Mouse (Mus musculus): ENCODE results near the gene Tomm34. TPM values are rescaled to one million over a fixed set of nuclear protein-coding genes. Genes with fewer than 3 reads are reported as not detected.

Tomm34 gene
- polyA plus RNA-seq, 1 experiment from 2014 or later, result 25.0 TPM

GRCm38 (mm10) chr2:164053767-164054166, 17.2 kb downstream of the Tomm34 start:
- no peak for ATAC-seq
- Histone ChIP-seq H3K4me3 (ENCODE audit: low read depth, low read length) (no peak overlapping the region), H3K9me3 (ENCODE audit: control insufficient read depth) (no peaks in the 10 kb centered on the region), H3K36me3 (ENCODE audit: control insufficient read depth, insufficient read depth) (peaks cover 60% of the 10 kb centered on the region), H3K9ac (ENCODE audit: low read depth, low read length) (no peak overlapping the region), H3K4me1 (replicated peaks; ENCODE audit: control insufficient read depth, insufficient read depth, low read length) (no peaks in the 10 kb centered on the region), H3K4me2 (replicated peaks; ENCODE audit: low read depth) (no peak overlapping the region), H3K27ac (ENCODE audit: low read depth, low read length) (no peak overlapping the region), H3K27me3 (replicated peaks; ENCODE audit: control insufficient read depth, insufficient read depth, low read length) (no peaks in the 10 kb centered on the region)
- WGBS, result 88% methylated on average over 8 of the region's 8 CpGs
- TF ChIP-seq CTCF (IDR thresholded peaks at IDR 0.05; ENCODE audit: low read depth), result no peak

- no peaks in the 10 kb centered on the region for H3K9me3 ChIP-seq (ENCODE audit: control insufficient read depth)
- under 1% methylated on average over 11 of the region's 16 CpGs for WGBS
- peak overlapping the region; percentile 18; the same call in 1 of the 2 replicates for H3K4me3 ChIP-seq (ENCODE audit: low read depth, low read length)
- TF ChIP-seq CTCF (IDR thresholded peaks at IDR 0.05; ENCODE audit: low read depth), result no peak
- H3K27me3 ChIP-seq (replicated peaks; ENCODE audit: control insufficient read depth, insufficient read depth, low read length), result no peaks in the 10 kb centered on the region
- peaks cover 3% of the 10 kb centered on the region; the same call in 1 of the 2 replicates for H3K36me3 ChIP-seq (ENCODE audit: control insufficient read depth, insufficient read depth)
- no peak overlapping the region for H3K27ac ChIP-seq (ENCODE audit: low read depth, low read length)
- peak overlapping the region; percentile 67 for H3K4me2 ChIP-seq (replicated peaks; ENCODE audit: low read depth)
- ATAC-seq, result peak; percentile 87
- H3K9ac ChIP-seq (ENCODE audit: low read depth, low read length), result no peak overlapping the region
- no peaks in the 10 kb centered on the region for H3K4me1 ChIP-seq (replicated peaks; ENCODE audit: control insufficient read depth, insufficient read depth, low read length)
These were observed 23.7 kb downstream of the Tomm34 start for GRCm38 (mm10) chr2:164047197-164047690.

DNA sequence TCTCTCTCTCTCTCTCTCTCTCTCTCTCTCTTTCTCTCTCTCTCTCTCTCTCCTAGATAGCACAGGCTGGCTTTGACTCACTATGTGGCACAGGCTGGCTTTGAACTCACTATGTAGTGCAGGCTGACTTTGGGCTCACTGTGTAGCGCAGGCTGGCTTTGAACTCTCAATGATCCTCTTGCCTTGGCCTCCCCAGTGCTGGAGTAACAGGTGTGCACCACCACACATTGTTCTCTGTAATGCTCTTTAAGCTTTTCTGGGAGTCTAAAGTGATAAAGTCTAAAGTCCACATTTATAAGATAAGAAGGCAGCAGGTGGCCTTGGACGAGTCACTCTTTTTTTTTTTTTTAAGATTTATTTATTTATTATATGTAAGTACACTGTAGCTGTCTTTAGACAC, 29.4 kb downstream of the Tomm34 start:
- TF ChIP-seq CTCF (IDR thresholded peaks at IDR 0.05; ENCODE audit: low read depth), result no peak
- H3K9ac ChIP-seq (ENCODE audit: low read depth, low read length), result no peak overlapping the region

GRCm38 (mm10) chr2:164040949-164041348, 30.0 kb downstream of the Tomm34 start:
- ATAC-seq, result no peak
- H3K9me3 ChIP-seq (ENCODE audit: control insufficient read depth), result no peaks in the 10 kb centered on the region
- no peak overlapping the region for H3K4me3 ChIP-seq (ENCODE audit: low read depth, low read length)
- no peak overlapping the region for H3K4me2 ChIP-seq (replicated peaks; ENCODE audit: low read depth)
- no peaks in the 10 kb centered on the region for H3K4me1 ChIP-seq (replicated peaks; ENCODE audit: control insufficient read depth, insufficient read depth, low read length)
- 55% methylated on average over 6 of the region's 6 CpGs for WGBS
- no peak overlapping the region for H3K9ac ChIP-seq (ENCODE audit: low read depth, low read length)
- no peaks in the 10 kb centered on the region for H3K27me3 ChIP-seq (replicated peaks; ENCODE audit: control insufficient read depth, insufficient read depth, low read length)
- no peak for TF ChIP-seq CTCF (IDR thresholded peaks at IDR 0.05; ENCODE audit: low read depth)
- H3K27ac ChIP-seq (ENCODE audit: low read depth, low read length), result no peak overlapping the region
- H3K36me3 ChIP-seq (ENCODE audit: control insufficient read depth, insufficient read depth), result no peaks in the 10 kb centered on the region

More for the DNA sequence above, 29.4 kb downstream of the Tomm34 start:
- 51% methylated on average over 2 of the region's 2 CpGs for WGBS
- Histone ChIP-seq H3K27ac (ENCODE audit: low read depth, low read length) (no peak overlapping the region), H3K9me3 (ENCODE audit: control insufficient read depth) (no peaks in the 10 kb centered on the region), H3K4me2 (replicated peaks; ENCODE audit: low read depth) (no peak overlapping the region), H3K4me1 (replicated peaks; ENCODE audit: control insufficient read depth, insufficient read depth, low read length) (no peaks in the 10 kb centered on the region), H3K4me3 (ENCODE audit: low read depth, low read length) (no peak overlapping the region), H3K36me3 (ENCODE audit: control insufficient read depth, insufficient read depth) (no peaks in the 10 kb centered on the region), H3K27me3 (replicated peaks; ENCODE audit: control insufficient read depth, insufficient read depth, low read length) (no peaks in the 10 kb centered on the region)
- ATAC-seq, result peak; percentile 69

- WGBS, result 92% methylated on average over 1 of the region's 1 CpGs
- Histone ChIP-seq H3K4me2 (replicated peaks; ENCODE audit: low read depth) (no peak overlapping the region), H3K27me3 (replicated peaks; ENCODE audit: control insufficient read depth, insufficient read depth, low read length) (no peaks in the 10 kb centered on the region), H3K9ac (ENCODE audit: low read depth, low read length) (no peak overlapping the region), H3K27ac (ENCODE audit: low read depth, low read length) (no peak overlapping the region), H3K4me3 (ENCODE audit: low read depth, low read length) (no peak overlapping the region), H3K9me3 (ENCODE audit: control insufficient read depth) (no peaks in the 10 kb centered on the region), H3K4me1 (replicated peaks; ENCODE audit: control insufficient read depth, insufficient read depth, low read length) (no peaks in the 10 kb centered on the region), H3K36me3 (ENCODE audit: control insufficient read depth, insufficient read depth) (no peaks in the 10 kb centered on the region)
- TF ChIP-seq CTCF (IDR thresholded peaks at IDR 0.05; ENCODE audit: low read depth), result no peak
- ATAC-seq, result no peak
These were observed 32.5 kb downstream of the Tomm34 start for GRCm38 (mm10) chr2:164038407-164039028.

DNA sequence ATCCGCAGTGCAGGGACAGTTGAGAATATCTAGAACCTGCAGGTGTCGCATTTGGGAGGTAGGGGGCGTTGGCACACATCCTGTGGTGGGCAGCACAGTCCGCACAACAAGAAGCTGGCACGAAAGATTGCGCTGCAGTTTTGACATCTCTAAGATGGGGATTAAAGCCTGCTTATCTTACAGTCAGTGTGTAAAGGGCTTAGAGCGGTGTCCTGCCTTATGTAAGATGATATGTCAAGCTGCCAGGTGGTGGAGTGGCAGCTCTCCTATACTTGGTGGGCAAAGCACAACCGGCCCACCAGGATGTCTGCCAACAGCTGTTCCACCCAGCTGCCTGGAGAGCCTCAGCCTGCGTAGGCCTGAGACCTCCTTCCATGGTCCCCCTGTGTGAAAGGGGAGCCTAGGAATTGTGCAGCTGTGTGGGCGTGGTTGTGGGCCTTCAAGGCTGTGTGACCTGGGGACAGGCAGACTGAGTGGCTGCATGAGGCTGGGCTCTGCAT, 34.4 kb downstream of the Tomm34 start:
- Histone ChIP-seq H3K27me3 (replicated peaks; ENCODE audit: control insufficient read depth, insufficient read depth, low read length) (no peaks in the 10 kb centered on the region), H3K4me1 (replicated peaks; ENCODE audit: control insufficient read depth, insufficient read depth, low read length) (no peaks in the 10 kb centered on the region), H3K27ac (ENCODE audit: low read depth, low read length) (no peak overlapping the region), H3K36me3 (ENCODE audit: control insufficient read depth, insufficient read depth) (no peaks in the 10 kb centered on the region), H3K9me3 (ENCODE audit: control insufficient read depth) (no peaks in the 10 kb centered on the region), H3K4me2 (replicated peaks; ENCODE audit: low read depth) (no peak overlapping the region), H3K4me3 (ENCODE audit: low read depth, low read length) (no peak overlapping the region), H3K9ac (ENCODE audit: low read depth, low read length) (no peak overlapping the region)
- TF ChIP-seq CTCF (IDR thresholded peaks at IDR 0.05; ENCODE audit: low read depth), result peak; percentile 32; the same call in 1 of the 2 replicates
- ATAC-seq, result no peak
- WGBS, result 47% methylated on average over 10 of the region's 10 CpGs

Measured in intestine, postnatal 0 days (tissue).